Mouse (Mus musculus) limb, embryonic 14.5 days (tissue): ENCODE measurements at regions not wholly inside any gene's neighbourhood (a gene's known extent, or its start where the extent isn't known, plus 50 kb on each side); places are given as distances from the start of the nearest gene placed in this dataset.

Experiments used
- ATAC-seq: fragments of 200-750 bp; cut with Nextera tagmentation; 2 replicates; pipeline ENCODE4 v1.8.0; 2017; ENCODE audit warnings: low read depth, moderate number of reproducible peaks, moderate TSS enrichment; ENCODE audit not compliant: low FRiP score
- DNase-seq: peaks from one replicate; pipeline ENCODE4 v3.0.0-alpha.2; 2015; ENCODE audit warnings: low spot score
- H3K27ac ChIP-seq: fragments of 300-500 bp; sonication (generic); replicated peaks from 2 replicates; pipeline ENCODE4 v1.5.1; 2014; ENCODE audit warnings: low read depth, mild to moderate bottlenecking, low read length, moderate library complexity, mixed read lengths
- H3K27me3 ChIP-seq: fragments of 300-500 bp; sonication (generic); 2 replicates; pipeline ENCODE4 v1.6.1; 2014; ENCODE audit warnings: low read length, mixed read lengths; ENCODE audit not compliant: control insufficient read depth, insufficient read depth
- H3K36me3 ChIP-seq: fragments of 300-500 bp; sonication (generic); 2 replicates; pipeline ENCODE4 v1.6.1; 2014; ENCODE audit warnings: mild to moderate bottlenecking, low read length, moderate library complexity, mixed read lengths; ENCODE audit not compliant: control insufficient read depth, insufficient read depth
- H3K4me1 ChIP-seq: fragments of 300-500 bp; sonication (generic); 2 replicates; pipeline ENCODE4 v1.6.1; 2014; ENCODE audit warnings: antibody characterized with exemption, low read length, mixed read lengths; ENCODE audit not compliant: control insufficient read depth, insufficient read depth
- H3K4me2 ChIP-seq: fragments of 300-500 bp; sonication (generic); replicated peaks from 2 replicates; pipeline ENCODE4 v1.6.1; 2014; ENCODE audit warnings: low read depth, mild to moderate bottlenecking, low read length, moderate library complexity; ENCODE audit not compliant: severe bottlenecking
- H3K4me3 ChIP-seq: fragments of 300-500 bp; sonication (generic); replicated peaks from 2 replicates; pipeline ENCODE4 v1.5.1; 2014; ENCODE audit warnings: low read length
- H3K9ac ChIP-seq: fragments of 300-500 bp; sonication (generic); 2 replicates; pipeline ENCODE4 v1.6.1; 2014; ENCODE audit warnings: mild to moderate bottlenecking, low read depth, low read length, moderate library complexity; ENCODE audit not compliant: severe bottlenecking
- H3K9me3 ChIP-seq: fragments of 300-500 bp; sonication (generic); 2 replicates; pipeline ENCODE4 v1.6.1; 2016; ENCODE audit warnings: low read length; ENCODE audit not compliant: control insufficient read depth
- POLR2A ChIP-seq: fragments of 200-500 bp; IDR thresholded peaks from 2 replicates; pipeline ENCODE4 v1.8.0; 2012; ENCODE audit warnings: inconsistent platforms, mild to moderate bottlenecking, moderate library complexity, borderline replicate concordance; ENCODE audit not compliant: insufficient read depth, insufficient read length; ENCODE audit errors: extremely low read depth
- WGBS: fragments of 180-500 bp; shearing (Covaris S2); extraction: QIAGEN DNeasy Blood & Tissue Kit; methylation state at CpG from one replicate; pipeline ENCODE4 v1.1.7; 2014; 5-methylcytosine and 5-hydroxymethylcytosine counted together

GRCm38 (mm10) chr2:11971972-11972371, 194.3 kb downstream of the Ankrd16 start:
- no peak overlapping the region for H3K27ac ChIP-seq
- no peak for TF ChIP-seq POLR2A
- no peak for DNase-seq
- H3K4me2 ChIP-seq, result no peak overlapping the region
- H3K9ac ChIP-seq, result no peak overlapping the region
- H3K36me3 ChIP-seq, result no peaks in the 10 kb centered on the region
- H3K9me3 ChIP-seq, result no peaks in the 10 kb centered on the region
- H3K27me3 ChIP-seq, result no peaks in the 10 kb centered on the region
- 83% methylated on average over 5 of the region's 5 CpGs for WGBS
- H3K4me3 ChIP-seq, result no peak overlapping the region
- no peaks in the 10 kb centered on the region for H3K4me1 ChIP-seq
- no peak for ATAC-seq

GRCm38 (mm10) chr2:12001938-12002899, 224.5 kb downstream of the Ankrd16 start:
- peak; percentile 49 for DNase-seq
- no peaks in the 10 kb centered on the region for H3K9me3 ChIP-seq
- ATAC-seq, result no peak
- H3K9ac ChIP-seq, result no peak overlapping the region
- no peak overlapping the region for H3K27ac ChIP-seq
- H3K4me3 ChIP-seq, result no peak overlapping the region
- WGBS, result 28% methylated on average over 24 of the region's 24 CpGs
- no peaks in the 10 kb centered on the region for H3K4me1 ChIP-seq
- H3K27me3 ChIP-seq, result no peaks in the 10 kb centered on the region
- TF ChIP-seq POLR2A, result no peak
- no peak overlapping the region for H3K4me2 ChIP-seq
- no peaks in the 10 kb centered on the region for H3K36me3 ChIP-seq

- no peak overlapping the region for H3K27ac ChIP-seq
- no peak for TF ChIP-seq POLR2A
- no peak for DNase-seq
- H3K4me1 ChIP-seq, result no peaks in the 10 kb centered on the region
- no peaks in the 10 kb centered on the region for H3K36me3 ChIP-seq
- H3K9ac ChIP-seq, result no peak overlapping the region
- H3K27me3 ChIP-seq, result no peaks in the 10 kb centered on the region
- H3K4me2 ChIP-seq, result no peak overlapping the region
- 33% methylated on average over 4 of the region's 4 CpGs for WGBS
- H3K9me3 ChIP-seq, result no peaks in the 10 kb centered on the region
- ATAC-seq, result no peak
- no peak overlapping the region for H3K4me3 ChIP-seq
These were observed 226.7 kb downstream of the Ankrd16 start for GRCm38 (mm10) chr2:12004330-12004729.

GRCm38 (mm10) chr2:12007201-12007600, 229.5 kb downstream of the Ankrd16 start:
- ATAC-seq (no peak), DNase-seq (no peak)
- no peak for TF ChIP-seq POLR2A
- H3K9me3 ChIP-seq, result no peaks in the 10 kb centered on the region
- WGBS, result 95% methylated on average over 4 of the region's 4 CpGs
- H3K36me3 ChIP-seq, result no peaks in the 10 kb centered on the region
- no peak overlapping the region for H3K4me2 ChIP-seq
- H3K27ac ChIP-seq, result no peak overlapping the region
- no peaks in the 10 kb centered on the region for H3K27me3 ChIP-seq
- H3K9ac ChIP-seq, result no peak overlapping the region
- H3K4me3 ChIP-seq, result no peak overlapping the region
- no peaks in the 10 kb centered on the region for H3K4me1 ChIP-seq

GRCm38 (mm10) chr2:12011441-12011840, 233.8 kb downstream of the Ankrd16 start:
- H3K4me2 ChIP-seq, result no peak overlapping the region
- ATAC-seq (no peak), DNase-seq (no peak)

More at GRCm38 (mm10) chr2:12011441-12011840, 233.8 kb downstream of the Ankrd16 start:
- H3K9me3 ChIP-seq, result no peaks in the 10 kb centered on the region
- 43% methylated on average over 3 of the region's 3 CpGs for WGBS
- no peak overlapping the region for H3K9ac ChIP-seq
- H3K27ac ChIP-seq, result no peak overlapping the region
- no peaks in the 10 kb centered on the region for H3K36me3 ChIP-seq
- H3K4me1 ChIP-seq, result no peaks in the 10 kb centered on the region
- H3K27me3 ChIP-seq, result no peaks in the 10 kb centered on the region
- no peak overlapping the region for H3K4me3 ChIP-seq
- no peak for TF ChIP-seq POLR2A
